Mouse (Mus musculus) kidney, adult 2 months (tissue): ENCODE results near the gene Man2c1. TPM values are rescaled to one million over a fixed set of nuclear protein-coding genes. Genes with fewer than 3 reads are reported as not detected.

Source experiments
- DNase-seq: peaks from one replicate; pipeline ENCODE4 v3.0.0; 2021
- H3K27ac ChIP-seq: fragments of 200-500 bp; 2 replicates; pipeline ENCODE4 v1.5.1; 2012; ENCODE audit warnings: low read depth, low read length, control low read depth, inconsistent platforms; ENCODE audit not compliant: insufficient read depth
- H3K27me3 ChIP-seq: fragments of 200-500 bp; replicated peaks from 2 replicates; pipeline ENCODE4 v1.6.1; 2012; ENCODE audit warnings: mild to moderate bottlenecking, moderate library complexity, low read length, inconsistent platforms; ENCODE audit not compliant: control insufficient read depth, insufficient read depth
- H3K36me3 ChIP-seq: fragments of 200-500 bp; 2 replicates; pipeline ENCODE4 v1.6.1; 2012; ENCODE audit warnings: mild to moderate bottlenecking, moderate library complexity, low read length, inconsistent platforms; ENCODE audit not compliant: control insufficient read depth, insufficient read depth
- H3K4me1 ChIP-seq: fragments of 200-500 bp; 2 replicates; pipeline ENCODE4 v1.6.1; 2011; ENCODE audit warnings: low read length; ENCODE audit not compliant: control insufficient read depth, insufficient read depth
- H3K4me3 ChIP-seq: fragments of 200-500 bp; 2 replicates; pipeline ENCODE4 v1.5.1; 2011; ENCODE audit warnings: mild to moderate bottlenecking, low read depth, low read length, control low read depth; ENCODE audit not compliant: insufficient read depth
- CTCF ChIP-seq: fragments of 200-500 bp; conservative IDR thresholded peaks from 2 replicates; pipeline ENCODE4 v1.5.1; 2011; ENCODE audit warnings: low read depth, mild to moderate bottlenecking, control low read depth, low read length, moderate library complexity, mixed read lengths; ENCODE audit not compliant: insufficient read depth, insufficient read length
- POLR2A ChIP-seq: fragments of 200-500 bp; IDR thresholded peaks from one replicate; pipeline ENCODE4 v1.6.1; 2011; ENCODE audit warnings: low read depth, low read length, control low read depth
- WGBS: fragments of 180-500 bp; shearing (Covaris S2); methylation state at CpG from one replicate; pipeline ENCODE4 v1.1.7; 2018; 5-methylcytosine and 5-hydroxymethylcytosine counted together
- polyA plus RNA-seq: library from polyadenylated mRNA; depleted of rRNA; stranded (reverse); fragments of >200 nt; gene quantifications from 2 replicates; pipeline ENCODE4 v1.2.3, GENCODE M21; 2012

Gene Man2c1
- polyA plus RNA-seq, 1 experiment = 177 TPM

GRCm38 (mm10) chr9:57139110-57139509 lies 8.6 kb downstream of the Man2c1 start:
- no peak for TF ChIP-seq POLR2A
- no peak for TF ChIP-seq CTCF
- Histone ChIP-seq H3K4me1 (no peaks in the 10 kb centered on the region), H3K36me3 (no peaks in the 10 kb centered on the region), H3K4me3 (no peak overlapping the region), H3K27ac (no peak overlapping the region), H3K27me3 (no peaks in the 10 kb centered on the region)
- 95% methylated on average over 9 of the region's 9 CpGs for WGBS
- DNase-seq = no peak

DNA sequence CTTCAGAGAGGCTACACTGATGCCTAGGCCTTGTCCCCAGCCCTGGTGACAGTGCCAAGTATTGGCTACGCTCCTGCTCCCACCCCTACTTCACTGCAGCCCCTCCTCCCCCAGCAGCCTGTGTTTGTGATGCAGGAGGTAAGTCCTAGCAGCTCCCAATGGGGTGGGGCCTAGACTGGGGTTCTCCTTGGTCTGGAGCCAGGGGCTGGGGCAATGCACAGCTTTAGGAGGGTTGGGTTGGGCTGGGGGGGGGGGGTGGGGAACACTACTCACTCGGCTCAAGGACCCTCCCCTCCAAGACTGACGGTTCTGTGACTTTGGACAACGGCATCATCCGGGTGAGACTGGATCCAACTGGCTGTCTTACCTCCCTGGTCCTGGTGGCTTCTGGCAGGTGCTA lies 9.1 kb downstream of the Man2c1 start:
- Histone ChIP-seq H3K4me1 (no peaks in the 10 kb centered on the region), H3K36me3 (no peaks in the 10 kb centered on the region), H3K4me3 (no peak overlapping the region), H3K27ac (no peak overlapping the region), H3K27me3 (no peaks in the 10 kb centered on the region)
- TF ChIP-seq CTCF (no peak), POLR2A (no peak)
- DNase-seq = no peak
- 73% methylated on average over 5 of the region's 5 CpGs for WGBS

DNA sequence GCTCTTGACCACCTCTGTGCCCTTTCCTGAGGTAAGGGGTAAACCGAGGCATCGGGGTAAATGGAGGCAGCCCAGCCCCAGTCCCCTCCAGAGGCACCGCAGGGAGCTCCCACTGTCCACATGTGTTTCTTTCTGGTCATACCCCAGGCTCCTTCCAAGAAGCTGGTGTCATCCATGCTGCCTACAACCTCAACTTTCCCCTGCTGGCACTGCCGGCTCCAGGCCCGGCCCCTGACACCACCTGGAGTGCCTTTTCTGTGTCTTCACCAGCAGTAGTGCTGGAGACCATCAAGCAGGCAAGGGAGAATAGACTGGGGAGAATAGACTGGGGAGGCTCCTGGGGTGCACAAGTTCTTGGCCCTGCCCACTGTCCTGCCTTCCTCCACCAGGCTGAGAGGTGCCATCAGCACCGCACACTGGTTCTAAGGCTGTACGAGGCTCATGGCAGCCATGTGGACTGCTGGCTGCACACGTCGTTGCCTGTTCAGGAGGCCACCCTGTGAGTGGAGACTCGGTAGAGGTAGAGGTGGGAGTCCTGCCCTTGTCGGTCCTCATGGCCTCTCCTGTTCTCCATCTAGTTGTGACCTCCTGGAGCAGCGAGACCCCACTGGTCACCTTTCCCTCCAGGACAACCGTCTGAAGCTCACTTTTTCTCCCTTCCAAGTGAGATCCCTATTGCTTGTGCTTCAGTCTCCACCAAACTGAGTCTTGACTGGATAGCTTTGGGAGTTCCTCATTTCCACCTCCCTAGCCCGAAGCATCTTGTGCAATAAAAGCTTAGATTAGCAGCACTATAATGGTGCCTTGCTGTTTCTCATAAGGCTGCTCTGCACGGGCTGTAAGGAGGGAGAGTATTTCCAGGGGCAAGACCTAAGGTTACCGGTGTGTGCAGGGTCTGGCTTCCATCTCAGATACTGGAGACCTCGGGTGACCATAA lies 11.2 kb downstream of the Man2c1 start:
- H3K4me3 ChIP-seq = no peak overlapping the region
- no peaks in the 10 kb centered on the region for H3K4me1 ChIP-seq
- no peak for DNase-seq
- TF ChIP-seq CTCF (no peak), POLR2A (no peak)
- WGBS = 89% methylated on average over 17 of the region's 17 CpGs
- no peaks in the 10 kb centered on the region for H3K36me3 ChIP-seq
- H3K27me3 ChIP-seq = no peaks in the 10 kb centered on the region
- H3K27ac ChIP-seq = no peak overlapping the region

DNA sequence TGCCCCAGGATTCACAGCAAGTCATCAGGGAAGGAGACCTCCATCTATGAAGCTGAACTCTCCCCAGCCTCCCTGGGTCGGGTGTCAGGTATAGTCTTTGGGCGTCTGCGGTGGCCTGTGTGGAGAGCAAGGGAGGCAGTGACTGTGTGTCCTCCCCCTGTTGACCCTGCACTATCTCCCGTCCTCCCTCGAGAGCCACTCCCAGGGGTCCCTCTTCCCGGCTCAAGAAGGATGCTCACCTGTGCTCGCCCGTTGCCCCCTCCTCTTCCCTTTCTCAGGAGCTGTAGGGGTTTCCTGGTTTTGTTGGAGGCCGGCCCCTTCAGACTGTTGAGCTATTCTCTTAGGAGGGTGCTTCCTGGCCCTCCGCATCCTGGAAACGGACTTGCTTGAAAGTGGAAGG lies 12.7 kb downstream of the Man2c1 start:
- Histone ChIP-seq H3K36me3 (no peaks in the 10 kb centered on the region), H3K27me3 (no peaks in the 10 kb centered on the region), H3K4me1 (no peaks in the 10 kb centered on the region), H3K27ac (no peak overlapping the region), H3K4me3 (no peak overlapping the region)
- TF ChIP-seq POLR2A = no peak
- DNase-seq = no peak
- 80% methylated on average over 11 of the region's 11 CpGs for WGBS

GRCm38 (mm10) chr9:57144830-57145229 lies 14.3 kb downstream of the Man2c1 start:
- Histone ChIP-seq H3K36me3 (no peaks in the 10 kb centered on the region), H3K4me3 (no peak overlapping the region), H3K27me3 (no peaks in the 10 kb centered on the region), H3K27ac (no peak overlapping the region), H3K4me1 (0 out of 2 replicates have a peak, but pooled peaks cover 6% of the 10 kb centered on the region)
- no peak for DNase-seq
- no peak for TF ChIP-seq CTCF
- no peak for TF ChIP-seq POLR2A
- 88% methylated on average over 8 of the region's 8 CpGs for WGBS

- H3K4me1 ChIP-seq = 0 out of 2 replicates have a peak, but pooled peaks cover 6% of the 10 kb centered on the region
- H3K36me3 ChIP-seq = no peaks in the 10 kb centered on the region
- 89% methylated on average over 17 of the region's 17 CpGs for WGBS
- H3K4me3 ChIP-seq = no peak overlapping the region
- TF ChIP-seq POLR2A (no peak), CTCF (no peak)
- H3K27me3 ChIP-seq = no peaks in the 10 kb centered on the region
- no peak overlapping the region for H3K27ac ChIP-seq
- DNase-seq = no peak
These were observed 16.1 kb downstream of the Man2c1 start for GRCm38 (mm10) chr9:57146451-57147066.
